In genomic region chr11:4764476-4764875, GRCm38 (mm10) we compare ENCODE assay signal across 17 mouse cellular contexts. TPM values are rescaled to one million over a fixed set of nuclear protein-coding genes. Genes with fewer than 3 reads are reported as not detected.
DNase-seq lines count a peak whose midpoint lies in the region; ATAC-seq lines count a peak whose summit lies in the region.
"Had no signal": no experiment of that assay in that cellular context is flagged by ENCODE, and none has a peak within 500 bp of the region (broad histone marks: within the 10 kb centered on the region; RNA-seq: fewer than 3 reads in every experiment).

No protein-coding gene starts in this region.

- no peak for ATAC-seq in megakaryocyte, adult 5-6 weeks (ENCODE audit: poor library complexity, severe bottlenecking)
- ATAC-seq: activated CD4-positive, CD25-positive, alpha-beta regulatory T cell, adult 4 months; intestine, postnatal 0 days had no signal

- DNase-seq in cerebellum, postnatal 25 days: peak; percentile 43 to 60
- DNase-seq in cerebellum, postnatal 4 days (ENCODE audit: low spot score in 2 of 2): no peak
- DNase-seq in MN1 (ENCODE audit: low spot score): peak; percentile 28
- DNase-seq in adrenal gland, adult (ENCODE audit: inconsistent age in 2 of 2, low spot score in 1 of 2): peak; percentile 50 to 80
- DNase-seq in adrenal gland, postnatal 36 days: peak; percentile 56 to 62
- no peak for DNase-seq in urinary bladder, postnatal 25 days (ENCODE audit: low spot score)
- DNase-seq: B cell, adult 2 months; embryo, embryonic 11 days; gastrocnemius, adult 2 months; kidney, postnatal 25 days; right cerebral cortex, postnatal 14 days had no signal

RNA-seq across cellular contexts. Expression of gene Cabp7, which starts 17.9 kb away (rescaled TPM):
- under 1 TPM in 1 of 2 experiments, not detected in 1; 0.20 TPM for total RNA-seq in adrenal gland, postnatal 36 days (2021)
- total RNA-seq in megakaryocyte, adult 5-6 weeks (2015): not detected in 2 replicates
- total RNA-seq in megakaryocyte, adult 5-6 weeks (2017): not detected in 2 replicates
- total RNA-seq: G1E; liver, adult 2 months; monocyte, adult 5-6 weeks had no signal

RNA-seq across cellular contexts. Expression of gene Zmat5, which starts 60.0 kb away (rescaled TPM):
- 10 to 100 TPM; 44.5 to 49.6 TPM for total RNA-seq in adrenal gland, postnatal 36 days (2021)
- 35.2 and 45.0 TPM in 2 replicates for total RNA-seq in megakaryocyte, adult 5-6 weeks (2015)
- 11.7 and 12.5 TPM in 2 replicates for total RNA-seq in megakaryocyte, adult 5-6 weeks (2017)

Comparison
In these comparisons a context has a peak if more than half of its experiments do, and no peak if none do; other contexts are left out.
1. DNase-seq: peak in cerebellum, postnatal 25 days (2 of 2), MN1 (single experiment), adrenal gland, adult (2 of 2) and adrenal gland, postnatal 36 days (2 of 2); none in cerebellum, postnatal 4 days (0 of 2) and urinary bladder, postnatal 25 days (single experiment).